Mouse (Mus musculus) heart, postnatal 0 days (tissue): ENCODE measurements around the gene Cep70.

Experiments used
- CTCF ChIP-seq: IDR thresholded peaks from 2 replicates; pipeline ENCODE4 v1.5.1; 2016; ENCODE audit warnings: antibody characterized with exemption, control low read depth, low read depth
- EP300 ChIP-seq: IDR thresholded peaks from 2 replicates; pipeline ENCODE4 v1.6.1; 2016; ENCODE audit warnings: antibody characterized with exemption, low read depth

- no peak for TF ChIP-seq CTCF
- TF ChIP-seq EP300 = no peak
Observed at GRCm38 (mm10) chr9:99221636-99222035, 21.5 kb upstream of the Cep70 start.
